Mouse (Mus musculus): ENCODE data around the gene Zbtb44. TPM values are rescaled to one million over a fixed set of nuclear protein-coding genes. Genes with fewer than 3 reads are reported as not detected.
A peak's percentile ranks its signal among the peaks of the same experiment; 100 is the strongest.

The Zbtb44 gene
- total and polyA plus RNA-seq, 3 experiments = 9.8 to 15.1 TPM; not detected in 1

- TF ChIP-seq HCFC1 (IDR thresholded peaks at IDR 0.05; ENCODE audit: low read depth, low read length) (no peak), CTCF (IDR thresholded peaks at IDR 0.05 in 2 of 3, conservative IDR thresholded peaks at IDR 0.05 in 1 of 3; ENCODE audit: control insufficient read depth in 1 of 3, insufficient read depth in 1 of 3, low read depth in 2 of 3, low read length in 3 of 3, poor library complexity in 1 of 3, severe bottlenecking in 1 of 3) (peak; percentile 71 to 96 (median 85)), KAT2A (conservative IDR thresholded peaks at IDR 0.05; ENCODE audit: low read depth, low read length) (no peak)
Measured at GRCm38 (mm10) chr9:31082054-31082666, 51.7 kb downstream of the Zbtb44 start (continued).

DNA sequence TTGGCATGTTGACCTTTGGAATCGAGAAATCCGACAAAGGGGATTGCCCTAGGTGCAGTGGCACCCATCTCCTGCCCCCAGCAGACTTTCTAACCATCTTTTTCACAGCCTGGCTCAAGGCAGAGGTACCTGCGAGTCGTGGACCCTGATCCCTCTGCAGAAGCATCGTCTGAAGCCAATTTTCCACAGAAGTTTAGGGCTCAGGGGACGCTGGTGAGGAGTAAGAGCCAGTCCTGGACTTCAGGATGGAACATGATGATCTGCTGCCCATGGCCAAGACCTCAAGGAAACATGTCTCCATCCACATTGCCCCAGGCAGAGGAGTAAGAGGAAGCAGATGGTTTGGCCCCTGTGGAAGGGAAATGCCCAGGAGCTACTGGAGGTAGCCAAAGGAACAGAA is 52.3 kb downstream of the Zbtb44 start:
- Histone ChIP-seq H3K36me3 (ENCODE audit: control insufficient read depth in 1 of 2, insufficient read depth in 2 of 2, low read length in 2 of 2) (no peaks in the 10 kb centered on the region; a peak in 1 of 4 replicates), H3K4me3 (ENCODE audit: control insufficient read depth in 1 of 2, insufficient read depth in 1 of 2, low read depth in 2 of 2, low read length in 2 of 2) (no peak overlapping the region), H3K4me1 (ENCODE audit: control insufficient read depth in 1 of 2, insufficient read depth in 2 of 2, low read length in 2 of 2) (no peaks in the 10 kb centered on the region; a peak in 1 of 4 replicates), H3K9me3 (replicated peaks; ENCODE audit: insufficient read depth, low read length) (no peaks in the 10 kb centered on the region), H3K27ac (ENCODE audit: control insufficient read depth, low read depth, low read length) (no peak overlapping the region), H3K79me2 (ENCODE audit: control insufficient read depth, insufficient read depth, low read length, poor library complexity) (no peaks in the 10 kb centered on the region), H3K9ac (ENCODE audit: control insufficient read depth, low read depth, low read length, poor library complexity, severe bottlenecking) (no peak overlapping the region), H3K27me3 (ENCODE audit: control insufficient read depth in 1 of 2, insufficient read depth in 2 of 2, low read length in 2 of 2) (no peaks in the 10 kb centered on the region)
- TF ChIP-seq GABPA (IDR thresholded peaks at IDR 0.05; ENCODE audit: low read depth, low read length) = no peak
- no peak for TF ChIP-seq CHD2 (IDR thresholded peaks at IDR 0.05; ENCODE audit: low read length)
- TF ChIP-seq GATA1 (IDR thresholded peaks at IDR 0.05; ENCODE audit: low read depth, low read length) = no peak
- TF ChIP-seq POLR2A (IDR thresholded peaks at IDR 0.05; ENCODE audit: control insufficient read depth in 1 of 2, insufficient read depth in 1 of 2, low read depth in 1 of 2, low read length in 2 of 2, poor library complexity in 1 of 2) = no peak
- no peak for DNase-seq (ENCODE audit: low read depth, low spot score)

GRCm38 (mm10) chr9:31085556-31085955 is 55.1 kb downstream of the Zbtb44 start:
- Histone ChIP-seq H3K4me1 (ENCODE audit: control insufficient read depth in 1 of 2, insufficient read depth in 2 of 2, low read length in 2 of 2) (no peaks in the 10 kb centered on the region; a peak in 1 of 4 replicates), H3K79me2 (ENCODE audit: control insufficient read depth, insufficient read depth, low read length, poor library complexity) (no peaks in the 10 kb centered on the region), H3K27ac (ENCODE audit: control insufficient read depth, low read depth, low read length) (no peak overlapping the region), H3K4me3 (ENCODE audit: control insufficient read depth in 1 of 2, insufficient read depth in 1 of 2, low read depth in 2 of 2, low read length in 2 of 2) (no peak overlapping the region), H3K36me3 (ENCODE audit: control insufficient read depth in 1 of 2, insufficient read depth in 2 of 2, low read length in 2 of 2) (no peaks in the 10 kb centered on the region), H3K9ac (ENCODE audit: control insufficient read depth, low read depth, low read length, poor library complexity, severe bottlenecking) (no peak overlapping the region), H3K9me3 (replicated peaks; ENCODE audit: insufficient read depth, low read length) (no peaks in the 10 kb centered on the region), H3K27me3 (ENCODE audit: control insufficient read depth in 1 of 2, insufficient read depth in 2 of 2, low read length in 2 of 2) (no peaks in the 10 kb centered on the region)
- no peak for DNase-seq (ENCODE audit: low read depth, low spot score)
- no peak for TF ChIP-seq MAX (IDR thresholded peaks at IDR 0.05; ENCODE audit: low read length)
- no peak for TF ChIP-seq RCOR1 (IDR thresholded peaks at IDR 0.05; ENCODE audit: low read depth, low read length)
- TF ChIP-seq ETS1 (IDR thresholded peaks at IDR 0.05; ENCODE audit: low read depth, low read length) = no peak
- TF ChIP-seq NRF1 (IDR thresholded peaks at IDR 0.05; ENCODE audit: insufficient read depth, low read depth, low read length, poor library complexity, severe bottlenecking) = no peak
- TF ChIP-seq MYC (IDR thresholded peaks at IDR 0.05; ENCODE audit: low read depth, low read length) = no peak
- no peak for TF ChIP-seq CHD1 (IDR thresholded peaks at IDR 0.05; ENCODE audit: low read depth, low read length)
- no peak for TF ChIP-seq TBP (IDR thresholded peaks at IDR 0.05; ENCODE audit: low read depth, low read length)
- no peak for TF ChIP-seq MYB (IDR thresholded peaks at IDR 0.05; ENCODE audit: low read depth, low read length)
- no peak for TF ChIP-seq BHLHE40 (IDR thresholded peaks at IDR 0.05; ENCODE audit: borderline replicate concordance, low read depth, low read length)
- no peak for TF ChIP-seq MEF2A (IDR thresholded peaks at IDR 0.05; ENCODE audit: extremely low read depth, insufficient replicate concordance, low read depth, low read length, poor library complexity, severe bottlenecking)
- no peak for TF ChIP-seq RAD21 (IDR thresholded peaks at IDR 0.05; ENCODE audit: low read depth, low read length)
- no peak for TF ChIP-seq JUND (IDR thresholded peaks at IDR 0.05; ENCODE audit: low read depth, low read length)
- TF ChIP-seq USF2 (IDR thresholded peaks at IDR 0.05; ENCODE audit: borderline replicate concordance in 1 of 2, insufficient read depth in 1 of 2, low read depth in 1 of 2, low read length in 2 of 2) = no peak
- no peak for TF ChIP-seq KAT2A (conservative IDR thresholded peaks at IDR 0.05; ENCODE audit: low read depth, low read length)
- TF ChIP-seq USF1 (IDR thresholded peaks at IDR 0.05; ENCODE audit: low read depth, low read length) = no peak
- no peak for TF ChIP-seq ELF1 (IDR thresholded peaks at IDR 0.05; ENCODE audit: low read depth, low read length)
- TF ChIP-seq TAL1 (IDR thresholded peaks at IDR 0.05; ENCODE audit: low read length) = no peak
- no peak for TF ChIP-seq SIN3A (IDR thresholded peaks at IDR 0.05; ENCODE audit: low read length)
- TF ChIP-seq MXI1 (IDR thresholded peaks at IDR 0.05; ENCODE audit: low read depth, low read length) = no peak
